ENCODE assay signal across 8 mouse cellular contexts in genomic region chr4:148591171-148591630, GRCm38 (mm10). TPM values are rescaled to one million over a fixed set of nuclear protein-coding genes. Genes with fewer than 3 reads are reported as not detected.
DNase-seq lines count a peak whose midpoint lies in the region; ATAC-seq lines count a peak whose summit lies in the region.

Srm (plus strand) TSS chr4:148591503.

- under 1% methylated on average over 45 of the region's 50 CpGs for WGBS in hindbrain, embryonic 11.5 days

- H3K27me3 ChIP-seq in hindbrain, embryonic 11.5 days (ENCODE audit: control insufficient read depth, insufficient read depth, low read length) = no peaks in the 10 kb centered on the region

- H3K9me3 ChIP-seq in hindbrain, embryonic 11.5 days (ENCODE audit: control insufficient read depth, low read length) = no peaks in the 10 kb centered on the region

- H3K4me1 ChIP-seq in hindbrain, embryonic 11.5 days (replicated peaks; ENCODE audit: control insufficient read depth, insufficient read depth, low read length) = peaks cover 4% of the 10 kb centered on the region; the same call in 1 of the 2 replicates

- peak; percentile 99 for ATAC-seq in hindbrain, embryonic 11.5 days (ENCODE audit: low FRiP score)

- peak within 1 kb of the TSS; percentile 92 for H3K4me2 ChIP-seq in hindbrain, embryonic 11.5 days (replicated peaks; ENCODE audit: low read depth, low read length)

- peaks cover 12% of the 10 kb centered on the region for H3K36me3 ChIP-seq in hindbrain, embryonic 11.5 days (ENCODE audit: control insufficient read depth, insufficient read depth, low read length)

- H3K27ac ChIP-seq in hindbrain, embryonic 11.5 days (ENCODE audit: low read depth, low read length) = peak within 1 kb of the TSS; percentile 74

- H3K4me3 ChIP-seq in hindbrain, embryonic 11.5 days (ENCODE audit: low read depth, low read length) = peak within 1 kb of the TSS; percentile 96

- peak within 1 kb of the TSS; percentile 76 for H3K9ac ChIP-seq in hindbrain, embryonic 11.5 days (ENCODE audit: low read depth, low read length)

- peak; percentile 98 for DNase-seq in Muller cell, postnatal 12 days (ENCODE audit: inconsistent ontology term)
- peak; percentile 98 for DNase-seq in cerebellum, adult 9-11 months
- DNase-seq in frontal cortex, adult 2 months (ENCODE audit: extremely low spot score in 1 of 2, low spot score in 1 of 2) = peak; percentile 97
- peak; percentile 96 for DNase-seq in hindbrain, embryonic 11.5 days (ENCODE audit: low spot score)
- peak; percentile 96 to 98 for DNase-seq in layer of hippocampus, postnatal 14 days (ENCODE audit: low spot score in 2 of 2)
- peak; percentile 97 for DNase-seq in lung, postnatal 14 days
- DNase-seq in retina, adult 2 months (ENCODE audit: low read depth, low spot score) = peak; percentile 91
- peak; percentile 96 to 98 for DNase-seq in thymus, postnatal 36 days

RNA-seq across cellular contexts. Expression of gene Srm, which starts in this region (rescaled TPM):
- 75.6 and 87.9 TPM in 2 replicates for polyA plus RNA-seq in frontal cortex, adult 2 months (2012; rRNA removed)
- 156 and 160 TPM in 2 replicates for polyA plus RNA-seq in hindbrain, embryonic 11.5 days (2014; fragmentation: Nextera tagmentation; extraction: Ambion mirVana)
- total RNA-seq in layer of hippocampus, postnatal 14 days (2021) = 10 to 100 TPM; 69.0 to 73.3 TPM

Comparison
In these comparisons a context has a peak if more than half of its experiments do, and no peak if none do; other contexts are left out.
1. Peak in every context shown above with its lines: DNase-seq, ATAC-seq, H3K4me3 ChIP-seq and H3K27ac ChIP-seq.